Mouse (Mus musculus) lung, embryonic 15.5 days (tissue): ENCODE data around the gene Pfkfb4. TPM values are rescaled to one million over a fixed set of nuclear protein-coding genes. Genes with fewer than 3 reads are reported as not detected.

Source experiments
- ATAC-seq: fragments of 200-750 bp; cut with Nextera tagmentation; 2 replicates; pipeline ENCODE4 v1.8.0; 2017; ENCODE audit warnings: moderate number of reproducible peaks, borderline replicate concordance; ENCODE audit not compliant: low FRiP score, low TSS enrichment; ENCODE audit errors: extremely low read depth
- H3K27ac ChIP-seq: fragments of 300-500 bp; sonication (generic); 2 replicates; pipeline ENCODE4 v1.5.1; 2015; ENCODE audit warnings: moderate library complexity, mild to moderate bottlenecking, inconsistent platforms
- H3K27me3 ChIP-seq: fragments of 300-500 bp; sonication (generic); 2 replicates; pipeline ENCODE4 v1.6.1; 2015; ENCODE audit warnings: inconsistent platforms
- H3K36me3 ChIP-seq: fragments of 300-500 bp; sonication (generic); 2 replicates; pipeline ENCODE4 v1.6.1; 2015; ENCODE audit warnings: inconsistent platforms
- H3K4me1 ChIP-seq: fragments of 300-500 bp; sonication (generic); 2 replicates; pipeline ENCODE4 v1.6.1; 2015; ENCODE audit warnings: inconsistent platforms
- H3K4me2 ChIP-seq: fragments of 300-500 bp; sonication (generic); 2 replicates; pipeline ENCODE4 v1.6.1; 2015; ENCODE audit warnings: inconsistent platforms, mild to moderate bottlenecking, moderate library complexity
- H3K4me3 ChIP-seq: fragments of 300-500 bp; sonication (generic); 2 replicates; pipeline ENCODE4 v1.5.1; 2015; ENCODE audit warnings: mild to moderate bottlenecking, inconsistent platforms
- H3K9ac ChIP-seq: fragments of 300-500 bp; sonication (generic); 2 replicates; pipeline ENCODE4 v1.6.1; 2015; ENCODE audit warnings: inconsistent platforms
- H3K9me3 ChIP-seq: fragments of 300-500 bp; sonication (generic); 2 replicates; pipeline ENCODE4 v1.6.1; 2016; ENCODE audit warnings: inconsistent platforms
- WGBS: fragments of 180-500 bp; shearing (Covaris S2); methylation state at CpG from one replicate; pipeline ENCODE4 v1.1.7; 2015; 5-methylcytosine and 5-hydroxymethylcytosine counted together
- polyA plus RNA-seq: library from polyadenylated mRNA; unstranded; fragments of >200 nt; fragmentation: Nextera tagmentation; extraction: Ambion mirVana; gene quantifications from 2 replicates; pipeline ENCODE4 v1.2.1, GENCODE M21; 2015

The Pfkfb4 gene
- polyA plus RNA-seq = 10.2 and 11.3 TPM in 2 replicates

DNA sequence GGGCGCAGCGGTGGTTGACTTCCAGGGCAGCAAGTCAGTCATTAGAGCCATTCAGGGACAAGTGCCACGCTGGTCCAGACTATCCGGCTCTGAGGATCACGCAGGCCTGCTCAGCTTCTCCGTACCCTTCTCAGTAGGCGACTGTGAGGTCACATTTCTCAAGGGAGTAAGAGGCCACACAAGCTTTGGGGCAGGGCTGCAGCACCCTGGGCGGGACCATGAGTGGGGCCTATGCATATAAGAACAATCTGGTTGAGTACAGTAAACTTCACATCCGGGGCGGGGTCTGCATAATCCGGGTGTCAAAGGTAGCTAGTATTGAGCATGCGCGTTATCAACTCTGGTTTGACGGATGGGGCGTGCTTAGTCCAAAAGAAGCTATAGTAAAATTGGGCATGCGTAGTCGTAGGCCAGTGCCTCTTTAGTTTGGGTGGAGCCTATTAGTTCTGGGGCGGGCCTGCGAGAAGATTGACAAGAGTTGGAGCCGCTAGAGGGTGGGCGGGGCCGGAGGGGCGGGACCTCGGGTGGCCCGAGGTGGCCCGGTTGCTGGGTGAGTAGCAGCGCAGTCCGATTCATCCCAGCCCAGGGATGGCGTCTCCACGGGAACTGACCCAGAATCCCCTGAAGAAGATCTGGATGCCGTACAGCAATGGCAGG is at the start of gene Pfkfb4:
Pfkfb4 (plus strand) TSS at position 351 of the 657 bp plus-strand sequence.
- Histone ChIP-seq H3K36me3 (no peaks in the 10 kb centered on the region), H3K4me1 (peaks cover 40% of the 10 kb centered on the region), H3K9ac (peak within 1 kb of the TSS; percentile 53), H3K27me3 (no peaks in the 10 kb centered on the region), H3K9me3 (no peaks in the 10 kb centered on the region), H3K4me2 (peak within 1 kb of the TSS; percentile 83), H3K4me3 (peak within 1 kb of the TSS; percentile 53), H3K27ac (peak within 1 kb of the TSS; percentile 95)
- 1% methylated on average over 31 of the region's 31 CpGs for WGBS
- peak; percentile 96 for ATAC-seq

DNA sequence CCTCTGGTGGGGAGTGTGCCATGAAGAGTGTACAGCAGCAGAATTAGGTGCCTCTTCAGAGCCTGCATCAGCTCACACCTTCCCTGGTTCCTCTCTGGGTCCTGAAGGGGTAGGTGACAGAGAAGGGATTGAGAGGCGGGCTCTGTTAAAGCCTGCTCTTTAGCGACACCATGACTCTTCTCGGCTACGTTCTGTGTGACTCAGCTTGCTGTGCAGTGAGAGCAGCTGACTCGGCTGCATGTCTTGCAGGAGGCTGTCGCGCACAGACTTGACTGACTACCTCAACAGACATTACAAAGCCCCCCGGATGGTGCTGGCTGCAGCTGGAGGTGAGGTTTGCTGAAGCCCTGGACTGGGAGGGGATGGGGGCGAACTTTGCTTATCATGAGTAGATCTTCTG is 46.5 kb upstream of the Pfkfb4 start:
- no peaks in the 10 kb centered on the region for H3K9me3 ChIP-seq
- no peak overlapping the region for H3K4me2 ChIP-seq
- no peak for ATAC-seq
- H3K27me3 ChIP-seq = no peaks in the 10 kb centered on the region
- no peak overlapping the region for H3K27ac ChIP-seq
- peaks cover 89% of the 10 kb centered on the region for H3K36me3 ChIP-seq
- WGBS = 72% methylated on average over 9 of the region's 9 CpGs
- peaks cover 7% of the 10 kb centered on the region; the same call in 1 of the 2 replicates for H3K4me1 ChIP-seq
- H3K4me3 ChIP-seq = no peak overlapping the region
- no peak overlapping the region for H3K9ac ChIP-seq

DNA sequence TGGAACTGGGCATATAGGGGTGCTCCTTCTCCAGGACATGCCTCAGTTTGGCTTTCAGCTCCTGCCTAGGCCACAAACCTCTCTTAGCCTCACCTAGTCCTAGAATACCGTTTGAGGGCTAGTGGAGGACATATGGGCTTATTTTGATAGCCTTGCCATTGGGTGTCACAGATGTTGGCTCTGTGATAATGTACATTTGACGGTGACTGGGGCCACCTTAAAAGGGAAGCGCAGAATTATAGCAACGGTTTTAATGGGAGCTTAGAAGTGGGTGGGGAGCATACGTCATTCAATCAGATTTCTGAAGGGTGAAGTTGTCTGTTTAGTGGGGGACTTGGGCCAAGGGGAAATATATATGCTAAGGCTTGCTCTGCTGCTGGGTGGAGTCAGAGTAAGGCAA is 46.0 kb upstream of the Pfkfb4 start:
- no peak overlapping the region for H3K4me2 ChIP-seq
- no peak overlapping the region for H3K9ac ChIP-seq
- no peak for ATAC-seq
- H3K4me1 ChIP-seq = peaks cover 7% of the 10 kb centered on the region; the same call in 1 of the 2 replicates
- peaks cover 88% of the 10 kb centered on the region for H3K36me3 ChIP-seq
- no peaks in the 10 kb centered on the region for H3K9me3 ChIP-seq
- H3K4me3 ChIP-seq = no peak overlapping the region
- WGBS = 85% methylated on average over 5 of the region's 5 CpGs
- H3K27ac ChIP-seq = no peak overlapping the region
- no peaks in the 10 kb centered on the region for H3K27me3 ChIP-seq

DNA sequence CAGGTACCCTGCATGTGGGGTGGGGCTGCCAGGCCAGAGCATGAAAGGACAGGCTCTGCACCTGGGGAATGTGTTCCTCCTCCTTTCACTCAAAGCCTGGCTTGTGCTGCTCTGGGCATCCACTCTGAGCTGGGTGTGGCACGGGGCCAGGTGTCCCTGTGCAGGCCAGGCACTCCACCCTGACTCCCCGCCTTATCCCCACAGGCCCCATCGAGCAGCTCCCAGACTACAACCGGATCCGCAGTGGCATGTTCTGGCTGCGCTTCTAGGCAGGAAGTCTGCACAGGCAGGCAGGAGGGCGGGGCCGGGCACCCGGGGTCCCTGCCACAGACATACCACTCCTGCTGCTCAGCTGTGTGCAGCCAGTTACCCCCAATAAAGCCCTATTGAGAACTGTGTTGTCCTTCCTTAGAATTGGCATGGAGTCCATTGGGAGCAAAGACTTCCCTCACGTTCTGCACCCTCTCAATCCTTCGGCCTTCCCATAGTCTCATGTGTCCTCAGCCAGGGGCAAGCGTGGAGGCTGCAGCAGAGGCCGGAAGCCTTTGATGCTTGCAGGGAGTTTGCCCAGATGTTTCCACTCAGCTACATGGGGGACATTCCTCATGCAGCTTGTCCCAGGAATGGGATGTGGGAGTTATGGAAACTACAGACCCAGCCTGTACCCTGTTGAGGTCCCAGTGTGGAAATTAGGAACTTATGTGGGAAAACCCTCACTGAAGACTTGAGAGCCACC is 42.2 kb upstream of the Pfkfb4 start:
- Histone ChIP-seq H3K9ac (no peak overlapping the region), H3K27me3 (peaks cover 14% of the 10 kb centered on the region; the same call in 1 of the 2 replicates), H3K4me1 (peaks cover 10% of the 10 kb centered on the region; the same call in 1 of the 2 replicates), H3K27ac (peak overlapping the region; percentile 68), H3K4me2 (no peak overlapping the region), H3K36me3 (peaks cover 61% of the 10 kb centered on the region), H3K4me3 (no peak overlapping the region), H3K9me3 (no peaks in the 10 kb centered on the region)
- peak; percentile 61; the same call in 1 of the 2 replicates for ATAC-seq
- WGBS = 57% methylated on average over 13 of the region's 13 CpGs

DNA sequence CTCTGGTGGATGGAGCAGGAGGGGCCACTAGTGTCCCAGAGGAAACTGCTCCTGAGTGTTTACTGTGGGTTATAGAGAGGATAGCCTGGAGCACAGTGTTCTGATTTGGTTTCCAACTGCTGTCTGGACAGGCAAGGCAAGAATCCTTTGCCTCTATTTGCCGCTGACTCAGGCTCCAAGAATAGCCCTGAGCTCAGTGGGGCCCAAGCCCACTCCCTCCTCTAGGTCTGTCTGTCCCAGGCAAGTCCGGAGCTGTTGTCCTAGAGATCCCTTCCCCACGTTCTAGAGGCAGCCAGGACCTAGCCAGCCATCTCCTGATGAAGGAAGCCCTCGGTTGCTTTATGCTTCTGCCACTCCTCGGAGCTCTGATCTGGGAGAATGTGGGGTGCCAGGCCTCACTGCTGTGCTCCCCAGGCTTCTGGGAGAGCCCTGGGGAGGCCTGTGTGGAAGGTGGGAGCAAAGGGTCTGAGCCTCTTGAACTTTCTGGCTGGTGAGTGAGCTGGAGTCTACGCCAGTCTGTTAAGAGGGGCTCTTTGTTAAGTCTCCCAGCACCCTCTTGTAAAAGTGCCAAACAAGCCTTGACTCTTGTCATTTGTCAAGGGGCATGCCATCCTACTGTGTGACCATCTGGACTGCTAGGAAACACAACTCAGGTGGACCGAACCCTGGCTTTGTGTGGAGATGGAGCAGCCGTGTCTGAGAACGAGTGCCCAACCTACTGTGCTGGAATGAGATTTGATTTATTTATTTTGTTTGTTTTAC is 41.4 kb upstream of the Pfkfb4 start:
- Histone ChIP-seq H3K27me3 (peaks cover 14% of the 10 kb centered on the region; the same call in 1 of the 2 replicates), H3K4me2 (no peak overlapping the region), H3K4me3 (no peak overlapping the region), H3K9me3 (no peaks in the 10 kb centered on the region), H3K27ac (peak overlapping the region; percentile 68), H3K36me3 (peaks cover 53% of the 10 kb centered on the region), H3K9ac (no peak overlapping the region), H3K4me1 (peaks cover 10% of the 10 kb centered on the region; the same call in 1 of the 2 replicates)
- 84% methylated on average over 9 of the region's 9 CpGs for WGBS
- ATAC-seq = no peak

DNA sequence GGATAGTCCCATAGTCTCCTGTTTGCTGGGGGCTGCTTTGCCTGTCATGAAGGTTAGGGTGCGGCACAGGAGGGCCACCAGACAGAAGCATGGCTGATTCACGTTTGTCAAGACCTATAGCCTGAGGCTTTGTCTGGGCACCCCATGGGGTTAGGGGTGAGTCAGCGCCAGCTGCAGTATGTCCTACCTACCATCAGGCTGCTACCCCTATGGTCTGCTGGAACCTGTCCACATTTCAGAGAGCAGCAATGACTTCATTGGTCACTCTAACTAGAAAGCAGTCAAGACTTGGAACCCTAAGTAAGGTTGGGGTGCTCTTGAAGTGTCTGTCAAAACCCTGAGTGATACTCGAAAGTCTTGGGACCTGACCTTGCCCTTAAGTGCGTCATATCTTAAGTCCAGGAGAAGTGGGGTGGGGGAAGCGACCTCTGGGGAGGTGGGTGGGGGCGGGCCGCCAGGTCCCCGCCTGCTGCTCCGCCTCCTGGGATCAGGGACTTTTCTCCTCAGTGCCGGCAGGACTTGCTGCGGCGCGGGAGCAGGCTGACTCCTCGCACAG is 38.4 kb upstream of the Pfkfb4 start, which contains the start of gene Col7a1:
Col7a1 (plus strand) TSS at position 506 of the 556 bp plus-strand sequence.
- H3K9me3 ChIP-seq = no peaks in the 10 kb centered on the region
- peaks cover 26% of the 10 kb centered on the region for H3K36me3 ChIP-seq
- H3K9ac ChIP-seq = no peak within 1 kb of the TSS
- no peak within 1 kb of the TSS for H3K27ac ChIP-seq
- H3K27me3 ChIP-seq = peaks cover 14% of the 10 kb centered on the region; the same call in 1 of the 2 replicates
- H3K4me3 ChIP-seq = peak within 1 kb of the TSS; percentile 18; the same call in 1 of the 2 replicates
- peaks cover 10% of the 10 kb centered on the region; the same call in 1 of the 2 replicates for H3K4me1 ChIP-seq
- ATAC-seq = no peak
- H3K4me2 ChIP-seq = peak within 1 kb of the TSS; percentile 49
- 6% methylated on average over 15 of the region's 15 CpGs for WGBS

DNA sequence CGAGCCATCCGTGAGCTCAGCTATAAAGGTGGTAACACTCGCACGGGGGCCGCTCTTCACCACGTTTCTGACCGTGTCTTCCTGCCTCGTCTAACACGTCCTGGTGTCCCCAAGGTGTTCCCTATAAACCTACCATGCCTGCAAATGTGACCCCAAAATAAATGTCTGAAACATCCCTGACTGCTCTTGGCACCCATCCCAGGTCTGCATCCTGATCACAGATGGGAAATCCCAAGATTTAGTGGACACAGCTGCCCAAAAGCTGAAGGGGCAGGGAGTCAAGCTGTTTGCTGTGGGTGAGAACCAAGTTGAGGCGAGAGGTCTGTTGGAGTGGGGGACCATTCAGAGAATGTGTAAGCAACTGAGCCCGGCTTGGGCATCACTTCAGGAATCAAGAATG is 36.3 kb upstream of the Pfkfb4 start:
- Histone ChIP-seq H3K4me3 (no peak overlapping the region), H3K9me3 (no peaks in the 10 kb centered on the region), H3K27ac (no peak overlapping the region), H3K4me2 (no peak overlapping the region), H3K9ac (no peak overlapping the region), H3K4me1 (0 out of 2 replicates have a peak, but pooled peaks cover 3% of the 10 kb centered on the region), H3K36me3 (peaks cover 6% of the 10 kb centered on the region), H3K27me3 (peaks cover 14% of the 10 kb centered on the region; the same call in 1 of the 2 replicates)
- WGBS = 75% methylated on average over 11 of the region's 11 CpGs
- ATAC-seq = no peak

DNA sequence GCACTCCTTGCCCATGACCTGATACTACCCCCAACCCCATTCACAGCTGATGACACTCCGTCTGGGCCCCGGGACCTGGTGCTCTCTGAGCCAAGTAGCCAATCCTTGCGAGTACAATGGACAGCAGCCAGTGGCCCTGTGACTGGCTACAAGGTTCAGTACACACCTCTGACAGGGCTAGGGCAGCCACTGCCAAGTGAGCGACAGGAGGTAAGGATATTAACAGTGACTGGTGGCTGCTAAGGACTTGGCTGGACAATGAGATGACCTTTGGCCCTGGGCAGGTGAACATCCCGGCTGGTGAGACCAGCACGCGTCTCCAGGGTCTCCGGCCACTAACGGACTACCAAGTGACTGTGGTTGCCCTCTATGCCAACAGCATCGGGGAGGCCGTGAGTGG is 35.7 kb upstream of the Pfkfb4 start:
- H3K9ac ChIP-seq = no peak overlapping the region
- no peaks in the 10 kb centered on the region for H3K9me3 ChIP-seq
- peaks cover 2% of the 10 kb centered on the region; the same call in 1 of the 2 replicates for H3K36me3 ChIP-seq
- ATAC-seq = no peak
- no peak overlapping the region for H3K4me3 ChIP-seq
- H3K4me1 ChIP-seq = 0 out of 2 replicates have a peak, but pooled peaks cover 3% of the 10 kb centered on the region
- H3K4me2 ChIP-seq = no peak overlapping the region
- peaks cover 14% of the 10 kb centered on the region; the same call in 1 of the 2 replicates for H3K27me3 ChIP-seq
- H3K27ac ChIP-seq = no peak overlapping the region
- WGBS = 83% methylated on average over 11 of the region's 11 CpGs

DNA sequence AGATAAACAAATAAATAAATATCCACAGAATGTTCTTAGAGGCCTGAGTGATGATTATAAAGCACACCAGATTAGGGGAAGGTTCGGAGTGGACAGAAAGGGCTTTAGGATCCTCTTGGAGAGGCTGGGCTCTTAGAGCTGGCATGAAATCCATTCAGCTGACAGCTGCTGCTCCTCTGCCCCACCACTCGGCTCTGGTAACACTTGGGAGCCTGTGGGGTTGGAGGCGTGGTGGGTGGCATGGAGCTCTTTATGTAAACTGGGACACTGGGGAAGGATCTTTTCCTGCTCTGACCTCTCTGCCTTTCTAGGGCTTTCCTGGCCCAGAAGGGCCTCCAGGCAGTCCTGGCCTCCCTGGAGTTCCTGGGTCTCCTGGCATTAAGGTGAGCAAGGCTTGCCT is 28.0 kb upstream of the Pfkfb4 start:
- Histone ChIP-seq H3K4me2 (no peak overlapping the region), H3K4me3 (no peak overlapping the region), H3K9me3 (no peaks in the 10 kb centered on the region), H3K4me1 (no peaks in the 10 kb centered on the region), H3K9ac (no peak overlapping the region), H3K27ac (no peak overlapping the region), H3K36me3 (no peaks in the 10 kb centered on the region), H3K27me3 (no peaks in the 10 kb centered on the region)
- no peak for ATAC-seq
- 49% methylated on average over 3 of the region's 3 CpGs for WGBS

DNA sequence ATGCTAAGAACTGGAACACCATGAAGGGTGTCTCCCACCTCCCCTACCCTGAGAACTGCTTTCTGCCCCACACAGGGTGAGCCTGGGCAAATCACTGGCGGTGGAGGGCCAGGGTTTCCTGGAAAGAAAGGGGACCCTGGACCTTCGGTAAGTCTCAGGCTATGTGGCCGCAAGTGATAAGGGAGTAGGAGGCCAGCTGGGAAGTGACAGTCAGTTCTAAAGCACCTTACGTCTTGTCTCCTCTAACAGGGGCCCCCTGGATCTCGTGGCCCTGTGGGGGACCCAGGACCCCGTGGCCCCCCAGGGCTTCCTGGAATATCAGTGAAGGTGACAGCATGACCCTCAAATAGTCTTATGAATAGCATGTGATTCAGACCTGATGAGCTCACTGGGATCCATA is 27.2 kb upstream of the Pfkfb4 start:
- H3K27ac ChIP-seq = no peak overlapping the region
- H3K9me3 ChIP-seq = no peaks in the 10 kb centered on the region
- no peaks in the 10 kb centered on the region for H3K36me3 ChIP-seq
- H3K4me2 ChIP-seq = no peak overlapping the region
- no peak for ATAC-seq
- no peaks in the 10 kb centered on the region for H3K4me1 ChIP-seq
- no peaks in the 10 kb centered on the region for H3K27me3 ChIP-seq
- H3K9ac ChIP-seq = no peak overlapping the region
- WGBS = 66% methylated on average over 6 of the region's 6 CpGs
- no peak overlapping the region for H3K4me3 ChIP-seq

DNA sequence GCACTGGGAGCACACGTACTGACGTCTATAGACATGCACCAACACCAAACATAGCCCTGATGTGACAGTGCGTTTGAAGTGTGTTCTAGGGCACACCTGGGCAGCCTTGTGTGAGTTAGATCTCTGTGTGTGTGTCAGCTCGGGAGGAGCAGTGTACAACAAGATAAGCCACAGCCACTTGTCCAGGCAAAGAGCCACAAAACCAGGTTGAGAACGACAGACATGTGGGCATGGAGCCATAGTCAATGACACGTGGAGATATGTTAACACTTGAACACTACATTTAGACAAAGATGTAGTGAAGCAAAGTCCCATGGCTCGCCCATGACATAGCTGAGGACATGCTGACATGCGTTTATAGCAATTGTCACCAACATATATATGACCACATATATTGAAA is 21.0 kb upstream of the Pfkfb4 start:
- no peaks in the 10 kb centered on the region for H3K27me3 ChIP-seq
- no peaks in the 10 kb centered on the region for H3K4me1 ChIP-seq
- no peak overlapping the region for H3K4me3 ChIP-seq
- no peak overlapping the region for H3K4me2 ChIP-seq
- ATAC-seq = no peak
- no peaks in the 10 kb centered on the region for H3K9me3 ChIP-seq
- no peak overlapping the region for H3K9ac ChIP-seq
- WGBS = 72% methylated on average over 8 of the region's 8 CpGs
- no peaks in the 10 kb centered on the region for H3K36me3 ChIP-seq
- H3K27ac ChIP-seq = no peak overlapping the region
